Mouse (Mus musculus) frontal cortex, postnatal 25 days (tissue): ENCODE measurements at regions not wholly inside any gene's neighbourhood (a gene's known extent, or its start where the extent isn't known, plus 50 kb on each side); places are given as distances from the start of the nearest gene placed in this dataset.
"Not testable (repeated sequence)": the region's sequence is repeated elsewhere in the genome, so short reads cannot be mapped to it uniquely, and the experiment has no call there.

ENCODE experiments used
- DNase-seq, 2 experiments: peaks; one replicate each; pipeline ENCODE4 v3.0.0; 2022; ENCODE audit warnings: low spot score in 2 of 2

GRCm38 (mm10) chr3:58224696-58225095, 189.8 kb upstream of the Tsc22d2 start:
- no peak for DNase-seq

GRCm38 (mm10) chr3:58226447-58227321, 187.8 kb upstream of the Tsc22d2 start:
- DNase-seq: no peak

- DNase-seq: no peak
Observed at GRCm38 (mm10) chr3:58227322-58227627, 187.2 kb upstream of the Tsc22d2 start.

GRCm38 (mm10) chr3:58228189-58228588, 186.3 kb upstream of the Tsc22d2 start:
- no peak for DNase-seq

- DNase-seq: no peak
Observed at GRCm38 (mm10) chr3:58231746-58232145, 182.8 kb upstream of the Tsc22d2 start.

- DNase-seq: no peak
Observed at GRCm38 (mm10) chr3:58233296-58233695, 181.2 kb upstream of the Tsc22d2 start.

GRCm38 (mm10) chr3:58234846-58235630, 179.5 kb upstream of the Tsc22d2 start:
- DNase-seq: no peak

- DNase-seq: no peak
Observed at GRCm38 (mm10) chr3:58238111-58238510, 176.4 kb upstream of the Tsc22d2 start.

- no peak for DNase-seq
Observed at GRCm38 (mm10) chr3:58240775-58241174, 173.7 kb upstream of the Tsc22d2 start.

- DNase-seq: no peak
Observed at GRCm38 (mm10) chr3:58245361-58245760, 169.2 kb upstream of the Tsc22d2 start.

GRCm38 (mm10) chr3:58247989-58248388, 166.5 kb upstream of the Tsc22d2 start:
- DNase-seq: no peak

- peak in 1 of 2 experiments; percentile 11 for DNase-seq
Observed at GRCm38 (mm10) chr3:58253942-58254341, 160.6 kb upstream of the Tsc22d2 start.

GRCm38 (mm10) chr3:58267606-58268325, 146.7 kb upstream of the Tsc22d2 start:
- no peak for DNase-seq

- not testable (repeated sequence) for DNase-seq
Observed at GRCm38 (mm10) chr3:58271441-58271840, 143.1 kb upstream of the Tsc22d2 start.

- no peak for DNase-seq
Observed at GRCm38 (mm10) chr3:58281291-58281690, 133.2 kb upstream of the Tsc22d2 start.

- DNase-seq: not testable (repeated sequence)
Observed at GRCm38 (mm10) chr3:58284371-58284770, 130.1 kb upstream of the Tsc22d2 start.

- no peak for DNase-seq
Observed at GRCm38 (mm10) chr3:58295810-58296209, 118.7 kb upstream of the Tsc22d2 start.

- no peak for DNase-seq
Observed at GRCm38 (mm10) chr3:58300213-58300612, 114.3 kb upstream of the Tsc22d2 start.

GRCm38 (mm10) chr3:58300801-58301485, 113.6 kb upstream of the Tsc22d2 start:
- DNase-seq: no peak

GRCm38 (mm10) chr3:58302322-58302721, 112.2 kb upstream of the Tsc22d2 start:
- no peak for DNase-seq

GRCm38 (mm10) chr3:58303746-58304145, 110.8 kb upstream of the Tsc22d2 start:
- no peak for DNase-seq

GRCm38 (mm10) chr3:58309601-58310000, 104.9 kb upstream of the Tsc22d2 start:
- DNase-seq: no peak
